Mouse (Mus musculus): Measurements from ENCODE around the gene Gm49425.

Gm49425 gene

DNA sequence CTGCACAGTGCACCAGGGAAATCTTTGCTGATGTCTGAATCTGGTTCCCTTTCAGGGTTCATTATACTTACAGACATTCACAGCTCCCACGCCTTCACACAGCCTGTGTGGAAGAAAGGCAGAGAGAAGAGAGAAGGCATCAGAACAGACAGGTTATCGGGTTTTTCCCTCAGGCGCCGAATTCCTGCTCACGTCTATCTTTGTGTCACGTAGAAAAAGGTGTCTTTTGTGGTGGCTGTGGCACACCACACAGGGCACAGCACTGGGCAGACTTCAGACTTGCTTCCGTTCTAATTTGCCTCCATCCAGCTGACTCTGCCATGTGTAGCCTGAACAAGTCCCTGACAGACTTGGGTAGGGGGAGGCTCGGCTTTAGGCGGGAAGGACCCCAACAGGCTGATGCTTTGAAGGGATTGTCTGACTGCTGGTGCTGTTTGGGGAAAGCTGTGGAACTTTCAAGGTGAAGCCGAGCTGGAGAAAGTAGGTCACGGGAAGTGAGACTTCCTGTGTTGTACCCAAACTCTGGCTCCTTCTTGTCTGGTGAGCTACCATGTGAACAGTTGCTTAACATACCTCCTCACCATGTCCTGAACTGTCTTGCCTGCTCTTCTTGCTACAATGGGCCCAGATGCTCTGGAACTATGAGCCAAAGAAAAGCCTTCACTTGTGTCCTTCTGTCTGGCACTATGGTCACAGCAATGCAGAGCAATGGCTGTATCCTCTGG lies 31.0 kb downstream of the Gm49425 start:
- peak; percentile 19 for DNase-seq

DNA sequence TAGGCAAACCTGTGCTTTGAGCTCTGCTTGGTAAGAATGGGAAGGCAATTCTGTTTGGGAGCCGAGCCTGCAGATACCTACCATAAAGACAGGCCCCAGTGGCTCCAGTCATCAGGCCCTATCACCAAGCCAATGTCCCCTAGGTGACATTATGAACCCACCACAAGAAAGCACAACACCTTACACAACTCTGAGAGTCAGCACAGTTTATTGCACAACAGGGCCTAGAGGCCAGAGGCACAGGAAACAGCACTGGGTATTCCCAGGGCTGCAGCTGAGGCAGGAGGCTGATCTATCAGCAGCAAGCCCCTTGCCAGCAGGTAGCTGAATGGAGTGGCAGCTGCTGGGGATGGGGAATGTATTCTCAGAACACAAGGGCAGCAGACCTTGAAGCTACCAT lies 32.1 kb downstream of the Gm49425 start:
- DNase-seq: no peak

DNA sequence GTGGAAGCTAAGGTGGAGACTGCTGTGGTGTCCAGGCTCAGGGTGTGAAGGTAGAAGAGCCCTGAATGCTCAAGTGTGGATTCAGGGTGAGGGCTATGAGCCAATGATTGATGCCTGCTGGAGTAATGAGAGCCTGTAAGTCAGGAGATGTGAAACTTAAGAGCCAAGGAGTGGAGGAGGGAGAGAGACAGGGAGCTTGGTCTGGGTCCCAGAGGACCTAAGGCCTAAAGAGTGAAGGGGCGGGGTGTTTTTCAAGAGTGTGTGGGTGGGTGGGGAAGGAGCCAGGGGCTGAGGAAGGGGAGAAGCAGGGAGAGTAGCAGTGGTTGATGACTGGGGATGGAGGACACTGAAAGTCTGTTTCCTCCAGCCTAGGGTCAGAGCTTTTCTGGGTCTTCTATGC lies 33.4 kb downstream of the Gm49425 start:
- DNase-seq: no peak

DNA sequence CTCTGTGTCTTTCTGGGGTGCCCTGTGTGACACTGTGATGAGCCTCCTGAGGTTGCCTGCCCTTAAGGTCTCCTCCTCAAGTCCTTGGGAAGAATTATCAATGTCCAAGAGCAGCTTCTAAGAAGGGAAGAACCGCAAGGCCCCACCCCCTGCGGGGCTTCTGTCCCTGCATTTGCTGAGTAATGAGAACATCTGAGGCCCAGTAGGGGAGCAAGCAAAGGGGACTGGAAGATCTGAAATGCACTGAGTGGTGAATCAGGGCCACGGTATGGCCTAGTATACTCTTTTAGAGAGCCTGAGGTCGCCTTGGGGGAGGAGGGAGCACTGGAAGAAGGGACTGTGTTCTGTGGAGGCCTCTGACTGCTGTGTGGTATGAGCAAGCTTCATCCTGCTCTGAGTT lies 35.0 kb downstream of the Gm49425 start:
- no peak for DNase-seq

DNA sequence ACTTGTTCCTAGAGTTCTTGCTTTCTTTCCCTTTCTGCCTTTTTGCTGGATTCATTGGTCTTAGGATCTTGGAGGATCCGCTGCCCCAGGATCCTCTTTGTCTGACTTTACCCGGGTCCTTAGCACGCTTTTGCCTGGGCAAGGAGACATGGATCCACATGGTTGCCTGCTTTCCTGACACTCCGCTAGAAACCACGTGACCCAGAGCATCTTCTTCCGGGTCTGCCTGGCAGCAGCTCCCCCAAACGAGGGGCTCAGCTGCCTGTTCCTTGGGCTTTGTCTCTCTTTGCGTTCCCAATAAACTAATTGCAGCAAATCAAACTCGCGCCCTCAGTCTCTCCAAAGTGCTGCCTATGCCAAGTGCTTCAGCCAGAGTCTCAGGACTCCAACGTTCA lies 37.4 kb downstream of the Gm49425 start:
- no peak for DNase-seq

DNA sequence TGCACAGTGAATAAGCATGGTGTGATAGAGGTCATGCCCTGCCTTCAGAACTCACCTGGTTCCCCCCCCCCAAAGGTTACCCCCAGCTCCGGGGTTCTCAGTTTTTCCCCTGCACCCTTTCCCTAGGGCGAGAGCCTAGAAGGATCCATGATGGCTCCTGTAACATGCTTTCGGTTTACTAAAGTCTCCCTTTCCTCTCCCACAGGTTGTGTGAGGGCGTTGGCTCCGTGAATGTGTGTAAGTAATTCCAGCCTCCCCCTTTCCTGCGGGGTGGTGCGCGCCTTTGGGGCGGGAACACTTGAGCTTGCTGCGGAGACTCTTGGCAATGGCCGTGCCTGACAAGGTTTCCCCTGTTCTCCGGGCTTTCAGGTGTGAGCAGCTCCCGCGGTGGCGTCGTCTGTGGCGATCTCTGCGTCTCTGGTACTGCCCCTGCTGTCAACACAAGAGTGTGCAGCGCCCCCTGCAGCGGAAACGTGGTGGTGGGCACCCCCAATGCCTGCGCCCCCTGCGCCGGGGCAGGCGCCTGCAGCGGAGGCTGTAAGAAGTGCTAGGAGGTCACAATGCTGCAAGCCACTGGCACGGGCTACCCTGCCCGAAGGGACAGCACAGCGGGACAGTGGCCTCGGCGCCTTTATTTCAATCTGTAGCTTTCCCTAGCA lies 37.9 kb downstream of the Gm49425 start:
- peak; percentile 28 for DNase-seq

DNA sequence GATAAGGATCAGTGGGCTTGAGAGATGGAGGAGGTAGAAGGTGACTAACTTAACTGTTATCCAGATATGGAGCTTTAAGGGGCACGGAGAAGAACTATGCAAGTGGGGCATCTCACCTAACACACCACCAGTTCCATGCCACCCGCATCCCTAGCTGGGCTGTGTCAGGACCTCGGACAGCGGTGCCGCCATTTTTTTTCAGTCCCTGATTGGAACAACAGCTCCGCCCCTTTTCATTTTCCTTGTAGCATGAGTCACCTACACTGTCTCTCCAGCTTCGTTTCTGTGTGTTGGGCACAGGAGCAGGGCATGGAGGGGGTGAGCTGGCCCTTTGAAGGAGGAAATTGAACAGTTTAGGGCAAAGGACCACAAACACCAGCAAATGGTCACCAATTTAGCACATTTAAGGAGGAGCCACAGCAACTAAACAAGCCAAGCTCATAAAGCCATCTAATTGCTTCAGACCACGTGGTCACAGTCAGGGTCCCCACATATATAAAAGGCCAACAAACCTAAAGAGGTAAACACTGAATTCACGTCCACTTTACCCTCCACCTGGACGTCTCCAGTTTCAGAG lies 44.0 kb downstream of the Gm49425 start, which contains the start of gene Krt86:
Krt86 (plus strand) TSS at position 527 of the 577 bp plus-strand sequence.
- no peak for DNase-seq

DNA sequence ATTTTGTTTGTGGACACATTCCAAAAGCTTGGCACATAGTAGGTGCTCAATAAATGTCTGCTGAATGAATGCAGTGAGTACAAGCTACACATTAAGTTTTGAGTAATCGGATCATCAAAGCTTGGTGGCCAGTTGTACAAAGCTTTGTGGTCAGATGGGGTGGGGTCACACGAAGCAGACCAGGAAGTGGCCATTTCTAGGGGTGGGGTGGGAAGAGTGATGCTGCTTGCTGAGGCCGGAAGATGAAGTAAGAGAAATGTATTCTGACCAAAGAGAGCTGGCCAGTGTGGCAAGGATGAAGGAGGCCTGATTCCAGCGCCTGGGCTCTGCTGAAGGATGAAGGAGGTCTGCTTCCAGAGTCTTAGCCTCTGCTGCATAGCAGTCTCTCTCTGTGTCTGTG lies 48.0 kb downstream of the Gm49425 start:
- no peak for DNase-seq
